Mouse (Mus musculus) lung, postnatal 0 days (tissue): Measurements from ENCODE around the gene Olfr807. TPM values are rescaled to one million over a fixed set of nuclear protein-coding genes. Genes with fewer than 3 reads are reported as not detected.

Experiments used
- ATAC-seq: fragments of 200-750 bp; cut with Nextera tagmentation; 2 replicates; pipeline ENCODE4 v1.8.0; 2017; ENCODE audit warnings: moderate library complexity
- DNase-seq: peaks from one replicate; pipeline ENCODE4 v3.0.0-alpha.2; 2016; ENCODE audit warnings: low spot score
- H3K27ac ChIP-seq: fragments of 300-500 bp; sonication (generic); 2 replicates; pipeline ENCODE4 v1.5.1; 2014; ENCODE audit warnings: antibody characterized with exemption, mild to moderate bottlenecking, low read length, mixed read lengths
- H3K27me3 ChIP-seq: fragments of 300-500 bp; sonication (generic); replicated peaks from 2 replicates; pipeline ENCODE4 v1.6.1; 2014; ENCODE audit warnings: low read length, mixed read lengths; ENCODE audit not compliant: insufficient read depth
- H3K36me3 ChIP-seq: fragments of 300-500 bp; sonication (generic); 2 replicates; pipeline ENCODE4 v1.6.1; 2014; ENCODE audit warnings: low read length, mixed read lengths; ENCODE audit not compliant: insufficient read depth
- H3K4me1 ChIP-seq: fragments of 300-500 bp; sonication (generic); 2 replicates; pipeline ENCODE4 v1.6.1; 2014; ENCODE audit warnings: antibody characterized with exemption, low read depth, low read length, mixed read lengths; ENCODE audit not compliant: insufficient read depth
- H3K4me2 ChIP-seq: fragments of 300-500 bp; sonication (generic); replicated peaks from 2 replicates; pipeline ENCODE4 v1.6.1; 2014; ENCODE audit warnings: low read depth, mild to moderate bottlenecking, low read length, moderate library complexity, mixed read lengths
- H3K4me3 ChIP-seq: fragments of 300-500 bp; sonication (generic); 2 replicates; pipeline ENCODE4 v1.5.1; 2014; ENCODE audit warnings: low read depth, low read length
- H3K9ac ChIP-seq: fragments of 300-500 bp; sonication (generic); replicated peaks from 2 replicates; pipeline ENCODE4 v1.6.1; 2014; ENCODE audit warnings: low read depth, mild to moderate bottlenecking
- H3K9me3 ChIP-seq: fragments of 300-500 bp; sonication (generic); 2 replicates; pipeline ENCODE4 v1.6.1; 2016; ENCODE audit warnings: low read length, mixed read lengths
- CTCF ChIP-seq: IDR thresholded peaks from 2 replicates; pipeline ENCODE4 v1.5.1; 2016; ENCODE audit warnings: antibody characterized with exemption, mild to moderate bottlenecking
- EP300 ChIP-seq: IDR thresholded peaks from 2 replicates; pipeline ENCODE4 v1.6.1; 2016; ENCODE audit warnings: antibody characterized with exemption, mild to moderate bottlenecking, control low read depth
- WGBS: fragments of 180-500 bp; shearing (Covaris S2); extraction: QIAGEN DNeasy Blood & Tissue Kit; methylation state at CpG from one replicate; pipeline ENCODE4 v1.1.7; 2014; 5-methylcytosine and 5-hydroxymethylcytosine counted together
- polyA plus RNA-seq: library from polyadenylated mRNA; unstranded; fragments of >200 nt; fragmentation: Nextera tagmentation; extraction: Ambion mirVana; gene quantifications from 2 replicates; pipeline ENCODE4 v1.2.1, GENCODE M21; 2015

The Olfr807 gene
- polyA plus RNA-seq = not detected in 2 replicates

- WGBS = 66% methylated on average over 1 of the region's 1 CpGs
These were observed at the start of gene Olfr807 for GRCm38 (mm10) chr10:129757693-129758092. Olfr807 (minus strand) TSS chr10:129757793.

DNA sequence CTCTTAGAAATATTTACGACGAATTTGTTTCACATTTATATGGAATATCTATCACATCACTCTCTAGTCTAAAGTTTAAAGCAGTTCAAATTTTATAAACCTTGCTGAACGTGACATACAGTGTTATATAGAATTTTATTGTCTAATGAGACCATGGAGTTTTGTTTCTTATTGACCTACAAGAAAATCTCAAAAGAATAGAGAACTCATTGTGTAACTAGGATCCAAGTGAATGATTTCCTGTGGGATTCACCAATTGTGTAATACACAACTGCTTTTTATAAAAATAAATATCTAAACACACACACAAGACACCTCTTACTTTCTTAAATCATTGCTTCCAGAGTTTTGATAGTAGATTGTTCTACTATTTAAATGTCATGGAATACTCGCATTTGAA, 46.7 kb upstream of the Olfr807 start, which contains the start of gene Olfr811:
TSS of gene Olfr811 (minus strand) at position 101 of the 400 bp plus-strand sequence.
- H3K9ac ChIP-seq = no peak within 1 kb of the TSS
- no peaks in the 10 kb centered on the region for H3K27me3 ChIP-seq
- no peaks in the 10 kb centered on the region for H3K9me3 ChIP-seq
- no peak for ATAC-seq
- no peak for DNase-seq
- no peak within 1 kb of the TSS for H3K4me3 ChIP-seq
- H3K36me3 ChIP-seq = no peaks in the 10 kb centered on the region
- H3K27ac ChIP-seq = no peak within 1 kb of the TSS
- TF ChIP-seq CTCF = no peak
- no peak for TF ChIP-seq EP300
- no peak within 1 kb of the TSS for H3K4me2 ChIP-seq
- H3K4me1 ChIP-seq = no peaks in the 10 kb centered on the region
- WGBS = 81% methylated on average over 4 of the region's 4 CpGs

More at GRCm38 (mm10) chr10:129757693-129758092, at the start of gene Olfr807:
- no peak within 1 kb of the TSS for H3K4me2 ChIP-seq
- no peaks in the 10 kb centered on the region for H3K4me1 ChIP-seq
- no peaks in the 10 kb centered on the region for H3K36me3 ChIP-seq
- no peaks in the 10 kb centered on the region for H3K27me3 ChIP-seq
- H3K9ac ChIP-seq = no peak within 1 kb of the TSS
- H3K9me3 ChIP-seq = no peaks in the 10 kb centered on the region
- no peak for DNase-seq
- no peak for ATAC-seq
- no peak within 1 kb of the TSS for H3K27ac ChIP-seq
- no peak within 1 kb of the TSS for H3K4me3 ChIP-seq
- TF ChIP-seq EP300 (no peak), CTCF (no peak)

GRCm38 (mm10) chr10:129794817-129795216, 37.2 kb upstream of the Olfr807 start, which contains the start of gene Olfr810:
Olfr810 (minus strand) TSS chr10:129794917.
- ATAC-seq (no peak), DNase-seq (no peak)
- no peaks in the 10 kb centered on the region for H3K27me3 ChIP-seq
- H3K4me2 ChIP-seq = no peak within 1 kb of the TSS
- H3K36me3 ChIP-seq = no peaks in the 10 kb centered on the region
- H3K9ac ChIP-seq = no peak within 1 kb of the TSS
- no peaks in the 10 kb centered on the region for H3K4me1 ChIP-seq
- TF ChIP-seq CTCF (no peak), EP300 (no peak)
- no peak within 1 kb of the TSS for H3K4me3 ChIP-seq
- H3K27ac ChIP-seq = no peak within 1 kb of the TSS
- no peaks in the 10 kb centered on the region for H3K9me3 ChIP-seq

DNA sequence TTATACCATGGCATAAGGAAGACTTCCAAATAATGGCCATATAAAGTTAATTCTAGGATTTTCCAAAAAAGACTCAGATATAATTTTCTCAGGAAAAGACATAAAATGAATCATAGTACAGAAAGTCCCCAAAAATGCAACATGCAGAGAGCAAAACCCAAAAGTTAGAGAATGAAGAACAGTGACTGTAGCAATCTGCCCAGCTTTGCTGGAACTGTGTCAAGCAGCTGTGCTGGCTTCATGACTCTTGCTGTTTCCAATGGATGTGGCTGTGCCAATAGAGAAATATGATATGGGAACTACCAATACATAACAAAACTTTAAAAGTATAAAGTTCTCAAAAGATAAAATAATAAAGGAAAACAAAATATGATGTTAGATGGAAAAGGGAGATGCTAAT, 20.5 kb upstream of the Olfr807 start:
- no peak overlapping the region for H3K9ac ChIP-seq
- H3K4me2 ChIP-seq = no peak overlapping the region
- DNase-seq (no peak), ATAC-seq (no peak)
- H3K9me3 ChIP-seq = no peaks in the 10 kb centered on the region
- no peak overlapping the region for H3K4me3 ChIP-seq
- no peaks in the 10 kb centered on the region for H3K4me1 ChIP-seq
- no peak overlapping the region for H3K27ac ChIP-seq
- H3K36me3 ChIP-seq = no peaks in the 10 kb centered on the region
- H3K27me3 ChIP-seq = no peaks in the 10 kb centered on the region
- TF ChIP-seq EP300 (no peak), CTCF (no peak)

GRCm38 (mm10) chr10:129774338-129774737, 16.7 kb upstream of the Olfr807 start, which contains the start of gene Olfr809:
Olfr809 (plus strand) TSS chr10:129774638.
- ATAC-seq = no peak
- Histone ChIP-seq H3K4me3 (no peak within 1 kb of the TSS), H3K4me1 (no peaks in the 10 kb centered on the region), H3K27ac (no peak within 1 kb of the TSS), H3K9ac (no peak within 1 kb of the TSS), H3K36me3 (no peaks in the 10 kb centered on the region), H3K4me2 (no peak within 1 kb of the TSS), H3K9me3 (no peaks in the 10 kb centered on the region), H3K27me3 (no peaks in the 10 kb centered on the region)
- TF ChIP-seq CTCF = no peak
- no peak for TF ChIP-seq EP300
- no peak for DNase-seq

DNA sequence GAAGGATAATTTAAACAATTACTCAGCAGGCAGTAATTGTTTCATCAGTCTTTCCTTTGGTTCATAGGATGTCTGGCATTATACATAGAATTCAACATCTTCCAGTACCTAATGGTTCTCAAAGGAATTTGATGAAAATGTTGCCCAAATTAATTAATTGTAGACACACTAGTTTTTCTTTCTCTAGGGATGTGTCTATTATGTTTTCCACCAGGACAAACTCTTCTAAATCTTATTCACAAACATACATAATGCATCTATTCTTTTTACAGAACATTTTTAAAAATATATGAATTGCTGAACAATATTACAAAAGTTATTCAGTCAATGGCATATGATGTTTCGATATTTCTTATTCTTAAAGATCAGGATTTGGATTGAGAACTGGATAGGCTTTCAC, 7.6 kb upstream of the Olfr807 start, which contains the start of gene Olfr808:
TSS of gene Olfr808 (plus strand) at position 301 of the 400 bp plus-strand sequence.
- ATAC-seq (no peak), DNase-seq (no peak)
- Histone ChIP-seq H3K36me3 (no peaks in the 10 kb centered on the region), H3K9ac (no peak within 1 kb of the TSS), H3K4me3 (no peak within 1 kb of the TSS), H3K4me2 (no peak within 1 kb of the TSS), H3K27ac (no peak within 1 kb of the TSS), H3K27me3 (no peaks in the 10 kb centered on the region), H3K9me3 (no peaks in the 10 kb centered on the region), H3K4me1 (no peaks in the 10 kb centered on the region)
- TF ChIP-seq EP300 (no peak), CTCF (no peak)
- WGBS = 87% methylated on average over 1 of the region's 1 CpGs

DNA sequence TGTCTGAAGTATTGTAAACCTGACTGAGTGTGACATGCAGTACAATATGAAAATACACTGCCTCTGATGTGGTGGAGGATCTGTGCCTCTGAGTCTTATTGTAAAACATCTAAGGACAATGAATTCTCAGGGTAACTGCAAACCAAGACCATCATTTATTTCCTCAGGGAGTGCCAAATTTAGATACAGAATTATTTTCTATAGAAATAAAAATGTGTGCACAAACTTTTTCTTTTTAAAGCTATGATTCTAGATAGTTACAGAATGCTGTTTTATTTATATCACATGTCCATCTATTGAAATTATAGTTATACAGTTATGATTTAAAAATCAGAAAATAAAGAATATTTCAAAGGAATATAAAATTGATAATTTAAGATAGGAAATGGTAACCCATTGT, 15.8 kb downstream of the Olfr807 start, which contains the start of gene Olfr806:
TSS of gene Olfr806 (minus strand) at position 101 of the 400 bp plus-strand sequence.
- no peak within 1 kb of the TSS for H3K4me2 ChIP-seq
- no peak within 1 kb of the TSS for H3K4me3 ChIP-seq
- DNase-seq = no peak
- no peaks in the 10 kb centered on the region for H3K36me3 ChIP-seq
- no peak within 1 kb of the TSS for H3K27ac ChIP-seq
- H3K9me3 ChIP-seq = no peaks in the 10 kb centered on the region
- no peak for ATAC-seq
- H3K27me3 ChIP-seq = no peaks in the 10 kb centered on the region
- no peak within 1 kb of the TSS for H3K9ac ChIP-seq
- no peak for TF ChIP-seq CTCF
- no peak for TF ChIP-seq EP300
- H3K4me1 ChIP-seq = no peaks in the 10 kb centered on the region
